Mouse (Mus musculus): ENCODE results near the gene Slc2a9. TPM values are rescaled to one million over a fixed set of nuclear protein-coding genes. Genes with fewer than 3 reads are reported as not detected.

Gene Slc2a9
- polyA plus RNA-seq (2012; rRNA removed) = 5.4 and 17.3 TPM in 2 replicates

- Histone ChIP-seq H3K36me3 (ENCODE audit: control insufficient read depth, insufficient read depth, low read length) (no peaks in the 10 kb centered on the region), H3K4me3 (ENCODE audit: low read depth, low read length) (no peak within 1 kb of the TSS), H3K27ac (ENCODE audit: insufficient read depth, low read depth, low read length) (no peak within 1 kb of the TSS), H3K27me3 (ENCODE audit: control insufficient read depth, insufficient read depth, low read length) (no peaks in the 10 kb centered on the region), H3K4me1 (ENCODE audit: control insufficient read depth, insufficient read depth, insufficient read length, low read length) (peaks cover 15% of the 10 kb centered on the region; the same call in 1 of the 2 replicates)
- 60% methylated on average over 4 of the region's 4 CpGs for WGBS
- no peak for TF ChIP-seq CTCF (IDR thresholded peaks at IDR 0.05; ENCODE audit: extremely low read depth, insufficient read length, insufficient replicate concordance, low read depth, low read length)
- no peak for TF ChIP-seq POLR2A (IDR thresholded peaks at IDR 0.05; ENCODE audit: low read depth, low read length)
Observed at GRCm38 (mm10) chr5:38502992-38503391, at the start of gene Slc2a9. Gene Slc2a9 (minus strand): TSS chr5:38503143.

GRCm38 (mm10) chr5:38552615-38553014 lies 49.7 kb upstream of the Slc2a9 start:
- H3K27ac ChIP-seq (ENCODE audit: insufficient read depth, low read depth, low read length) = no peak overlapping the region
- TF ChIP-seq POLR2A (IDR thresholded peaks at IDR 0.05; ENCODE audit: low read depth, low read length) = no peak
- H3K4me1 ChIP-seq (ENCODE audit: control insufficient read depth, insufficient read depth, insufficient read length, low read length) = peaks cover 27% of the 10 kb centered on the region
- no peak overlapping the region for H3K4me3 ChIP-seq (ENCODE audit: low read depth, low read length)
- 74% methylated on average over 3 of the region's 3 CpGs for WGBS
- peaks cover 76% of the 10 kb centered on the region for H3K36me3 ChIP-seq (ENCODE audit: control insufficient read depth, insufficient read depth, low read length)
- no peaks in the 10 kb centered on the region for H3K27me3 ChIP-seq (ENCODE audit: control insufficient read depth, insufficient read depth, low read length)

GRCm38 (mm10) chr5:38550221-38550768 lies 47.4 kb upstream of the Slc2a9 start:
- TF ChIP-seq POLR2A (IDR thresholded peaks at IDR 0.05; ENCODE audit: low read depth, low read length) (no peak), CTCF (IDR thresholded peaks at IDR 0.05; ENCODE audit: extremely low read depth, insufficient read length, insufficient replicate concordance, low read depth, low read length) (no peak)
- Histone ChIP-seq H3K27me3 (ENCODE audit: control insufficient read depth, insufficient read depth, low read length) (no peaks in the 10 kb centered on the region), H3K4me1 (ENCODE audit: control insufficient read depth, insufficient read depth, insufficient read length, low read length) (peaks cover 16% of the 10 kb centered on the region), H3K4me3 (ENCODE audit: low read depth, low read length) (no peak overlapping the region), H3K36me3 (ENCODE audit: control insufficient read depth, insufficient read depth, low read length) (peaks cover 81% of the 10 kb centered on the region), H3K27ac (ENCODE audit: insufficient read depth, low read depth, low read length) (peak overlapping the region; percentile 41; the same call in 1 of the 2 replicates)
- 15% methylated on average over 1 of the region's 1 CpGs for WGBS

GRCm38 (mm10) chr5:38549461-38549909 lies 46.5 kb upstream of the Slc2a9 start:
- TF ChIP-seq POLR2A (IDR thresholded peaks at IDR 0.05; ENCODE audit: low read depth, low read length) (no peak), CTCF (IDR thresholded peaks at IDR 0.05; ENCODE audit: extremely low read depth, insufficient read length, insufficient replicate concordance, low read depth, low read length) (no peak)
- Histone ChIP-seq H3K4me3 (ENCODE audit: low read depth, low read length) (no peak overlapping the region), H3K27me3 (ENCODE audit: control insufficient read depth, insufficient read depth, low read length) (no peaks in the 10 kb centered on the region), H3K36me3 (ENCODE audit: control insufficient read depth, insufficient read depth, low read length) (peaks cover 83% of the 10 kb centered on the region), H3K4me1 (ENCODE audit: control insufficient read depth, insufficient read depth, insufficient read length, low read length) (peaks cover 13% of the 10 kb centered on the region), H3K27ac (ENCODE audit: insufficient read depth, low read depth, low read length) (0 out of 2 replicates have a peak overlapping the region, but pooled peaks have one; percentile 41)
- WGBS = 68% methylated on average over 3 of the region's 3 CpGs

GRCm38 (mm10) chr5:38547375-38547774 lies 44.4 kb upstream of the Slc2a9 start:
- peaks cover 96% of the 10 kb centered on the region for H3K36me3 ChIP-seq (ENCODE audit: control insufficient read depth, insufficient read depth, low read length)
- H3K27me3 ChIP-seq (ENCODE audit: control insufficient read depth, insufficient read depth, low read length) = no peaks in the 10 kb centered on the region
- TF ChIP-seq POLR2A (IDR thresholded peaks at IDR 0.05; ENCODE audit: low read depth, low read length) = no peak
- no peak for TF ChIP-seq CTCF (IDR thresholded peaks at IDR 0.05; ENCODE audit: extremely low read depth, insufficient read length, insufficient replicate concordance, low read depth, low read length)
- WGBS = 50% methylated on average over 6 of the region's 6 CpGs
- H3K27ac ChIP-seq (ENCODE audit: insufficient read depth, low read depth, low read length) = no peak overlapping the region
- peaks cover 10% of the 10 kb centered on the region for H3K4me1 ChIP-seq (ENCODE audit: control insufficient read depth, insufficient read depth, insufficient read length, low read length)
- no peak overlapping the region for H3K4me3 ChIP-seq (ENCODE audit: low read depth, low read length)

GRCm38 (mm10) chr5:38544423-38545415 lies 41.8 kb upstream of the Slc2a9 start:
- no peak overlapping the region for H3K27ac ChIP-seq (ENCODE audit: insufficient read depth, low read depth, low read length)
- no peaks in the 10 kb centered on the region for H3K27me3 ChIP-seq (ENCODE audit: control insufficient read depth, insufficient read depth, low read length)
- H3K36me3 ChIP-seq (ENCODE audit: control insufficient read depth, insufficient read depth, low read length) = peaks cover 98% of the 10 kb centered on the region
- H3K4me1 ChIP-seq (ENCODE audit: control insufficient read depth, insufficient read depth, insufficient read length, low read length) = no peaks in the 10 kb centered on the region; the same call in 1 of the 2 replicates
- H3K4me3 ChIP-seq (ENCODE audit: low read depth, low read length) = no peak overlapping the region
- TF ChIP-seq POLR2A (IDR thresholded peaks at IDR 0.05; ENCODE audit: low read depth, low read length) (no peak), CTCF (IDR thresholded peaks at IDR 0.05; ENCODE audit: extremely low read depth, insufficient read length, insufficient replicate concordance, low read depth, low read length) (no peak)
- 72% methylated on average over 5 of the region's 5 CpGs for WGBS
